Mouse (Mus musculus) lung, adult 18-20 months (tissue): ENCODE measurements around the gene Trem1.
A peak's percentile ranks its signal among the peaks of the same experiment; 100 is the strongest.

Experiments used
- DNase-seq, 2 experiments: peaks; one replicate each; pipeline ENCODE4 v3.0.0; 2022; ENCODE audit warnings: mixed read lengths in 2 of 2

The Trem1 gene

GRCm38 (mm10) chr17:48232518-48232917 lies at the start of gene Trem1:
Trem1 (plus strand) TSS chr17:48232768.
- DNase-seq = peak; percentile 31 to 35

GRCm38 (mm10) chr17:48185252-48185651 lies 47.3 kb upstream of the Trem1 start:
- DNase-seq = peak in 1 of 2 experiments; percentile 19

- no peak for DNase-seq
Observed at GRCm38 (mm10) chr17:48192366-48192765, 40.2 kb upstream of the Trem1 start.

GRCm38 (mm10) chr17:48203086-48203485 lies 29.5 kb upstream of the Trem1 start:
- DNase-seq = no peak

GRCm38 (mm10) chr17:48212596-48212995 lies 20.0 kb upstream of the Trem1 start:
- no peak for DNase-seq

GRCm38 (mm10) chr17:48213511-48213910 lies 19.1 kb upstream of the Trem1 start:
- DNase-seq = no peak

GRCm38 (mm10) chr17:48215429-48215828 lies 17.1 kb upstream of the Trem1 start:
- no peak for DNase-seq

GRCm38 (mm10) chr17:48230680-48231079 lies 1.9 kb upstream of the Trem1 start:
- peak; percentile 9 to 13 for DNase-seq

GRCm38 (mm10) chr17:48233789-48234188 lies 1.2 kb downstream of the Trem1 start:
- DNase-seq = no peak

GRCm38 (mm10) chr17:48234550-48234949 lies 2.0 kb downstream of the Trem1 start:
- peak in 1 of 2 experiments; percentile 7 for DNase-seq

GRCm38 (mm10) chr17:48235773-48236370 lies 3.3 kb downstream of the Trem1 start:
- DNase-seq = no peak

GRCm38 (mm10) chr17:48237621-48238020 lies 5.1 kb downstream of the Trem1 start:
- no peak for DNase-seq

- DNase-seq = peak; percentile 47 to 49
Observed at GRCm38 (mm10) chr17:48247221-48247928, 14.8 kb downstream of the Trem1 start, which contains the start of gene Trem3. Trem3 (plus strand) TSS chr17:48247777.

GRCm38 (mm10) chr17:48249039-48249438 lies 16.5 kb downstream of the Trem1 start:
- no peak for DNase-seq

GRCm38 (mm10) chr17:48249501-48249900 lies 16.9 kb downstream of the Trem1 start:
- no peak for DNase-seq

GRCm38 (mm10) chr17:48250631-48251030 lies 18.1 kb downstream of the Trem1 start:
- no peak for DNase-seq

- no peak for DNase-seq
Observed at GRCm38 (mm10) chr17:48256575-48256974, 24.0 kb downstream of the Trem1 start.

GRCm38 (mm10) chr17:48261868-48262267 lies 29.3 kb downstream of the Trem1 start:
- no peak for DNase-seq

GRCm38 (mm10) chr17:48263741-48264362 lies 31.3 kb downstream of the Trem1 start, which contains the start of gene Treml4:
Treml4 (plus strand) TSS chr17:48264295.
- peak in 1 of 2 experiments; percentile 7 for DNase-seq

GRCm38 (mm10) chr17:48264662-48265061 lies 32.1 kb downstream of the Trem1 start:
- no peak for DNase-seq

- no peak for DNase-seq
Observed at GRCm38 (mm10) chr17:48266138-48266537, 33.6 kb downstream of the Trem1 start.

GRCm38 (mm10) chr17:48266610-48267304 lies 34.2 kb downstream of the Trem1 start:
- no peak for DNase-seq

- no peak for DNase-seq
Observed at GRCm38 (mm10) chr17:48267591-48267990, 35.0 kb downstream of the Trem1 start.
